Mouse (Mus musculus): ENCODE data around the gene Apoa1. TPM values are rescaled to one million over a fixed set of nuclear protein-coding genes. Genes with fewer than 3 reads are reported as not detected.

Apoa1 gene
- polyA plus RNA-seq (2012; rRNA removed), result 2.2 and 2.9 TPM in 2 replicates

DNA sequence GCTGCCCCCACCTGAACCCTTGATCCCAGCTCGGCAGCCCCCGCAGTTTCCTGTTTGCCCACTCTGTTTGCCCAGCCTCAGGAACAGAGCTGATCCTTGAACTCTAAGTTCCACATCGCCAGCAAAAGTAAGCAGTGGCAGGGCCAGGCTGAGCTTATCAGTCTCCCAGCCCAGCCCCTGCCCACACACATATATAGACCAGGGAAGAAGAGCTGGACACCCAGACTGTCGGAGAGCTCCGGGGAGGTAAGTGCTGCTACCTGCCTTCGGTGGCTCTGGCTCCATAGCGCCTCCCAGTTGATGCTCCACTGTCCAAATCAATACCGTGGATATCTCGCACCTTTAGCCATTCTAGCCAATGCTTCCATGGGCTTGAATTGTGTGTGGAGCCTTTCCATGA, at the start of gene Apoa1:
Gene Apoa1 (plus strand): TSS at position 90 of the 400 bp plus-strand sequence.

DNA sequence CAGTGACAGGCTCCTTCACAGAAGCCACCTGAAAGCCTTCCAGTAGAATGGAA, 7.0 kb downstream of the Apoa1 start, which contains the start of gene Apoc3:
Gene Apoc3 (minus strand): TSS at position 41 of the 53 bp plus-strand sequence.

DNA sequence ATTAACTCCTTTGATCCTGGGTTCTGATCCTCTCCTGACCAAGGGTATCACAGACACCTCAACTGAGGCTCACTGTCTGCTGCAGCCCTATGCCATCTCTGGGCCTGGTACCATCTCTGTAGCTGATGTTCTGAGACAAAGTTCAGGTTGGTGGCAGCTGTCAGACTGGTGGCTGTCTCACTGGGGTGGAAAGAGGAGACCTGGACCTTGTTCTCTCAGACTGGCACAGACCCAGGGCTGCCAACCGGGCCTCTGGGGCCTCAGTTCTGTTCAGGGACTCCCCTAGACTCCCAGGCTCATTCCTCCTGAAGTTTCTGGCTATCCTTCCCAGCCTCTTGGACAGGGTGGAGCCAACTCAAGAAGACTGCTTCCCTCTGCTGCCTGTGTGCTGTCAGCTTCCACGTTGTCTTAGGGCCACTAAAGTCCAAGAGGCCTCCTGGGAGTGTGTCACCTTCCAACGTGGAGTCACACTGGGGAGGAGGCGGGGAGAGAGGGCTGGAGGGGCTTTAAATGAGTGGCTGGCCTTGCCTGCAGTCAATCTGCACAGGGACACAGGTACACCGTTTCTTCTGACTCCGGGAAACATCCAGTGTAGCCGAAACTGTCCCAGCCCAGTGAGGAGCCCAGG, 12.3 kb downstream of the Apoa1 start, which contains the start of gene Apoa4:
Gene Apoa4 (plus strand): TSS at position 171 of the 628 bp plus-strand sequence.

DNA sequence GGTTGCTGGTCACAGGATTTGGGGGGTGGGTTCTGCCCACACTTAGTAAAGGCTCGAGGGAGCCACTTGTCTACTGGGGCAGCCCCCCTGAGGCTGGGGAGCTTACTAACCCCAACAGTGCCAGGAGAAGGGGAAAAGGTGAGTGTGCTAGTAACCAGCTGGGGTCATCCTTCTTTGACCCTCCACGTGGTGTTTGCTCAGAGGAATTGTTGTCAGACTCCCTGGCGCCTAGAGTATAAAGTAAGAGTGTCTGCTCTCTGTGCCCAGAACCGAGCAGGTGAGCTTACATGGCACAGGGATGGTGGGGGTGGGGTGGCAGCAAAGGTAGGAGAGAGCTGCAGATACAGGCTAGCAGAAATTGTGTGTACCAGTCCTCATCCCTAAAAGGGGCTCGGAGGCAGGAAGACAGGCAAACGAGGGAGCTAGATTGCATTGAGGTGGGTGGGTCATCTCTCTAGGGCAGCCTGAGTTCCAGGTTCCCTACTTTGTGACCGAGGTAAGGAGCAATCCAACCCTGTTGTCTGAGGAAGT, 40.0 kb downstream of the Apoa1 start, which contains the start of gene Apoa5:
Gene Apoa5 (plus strand): TSS at position 291 of the 531 bp plus-strand sequence.

DNA sequence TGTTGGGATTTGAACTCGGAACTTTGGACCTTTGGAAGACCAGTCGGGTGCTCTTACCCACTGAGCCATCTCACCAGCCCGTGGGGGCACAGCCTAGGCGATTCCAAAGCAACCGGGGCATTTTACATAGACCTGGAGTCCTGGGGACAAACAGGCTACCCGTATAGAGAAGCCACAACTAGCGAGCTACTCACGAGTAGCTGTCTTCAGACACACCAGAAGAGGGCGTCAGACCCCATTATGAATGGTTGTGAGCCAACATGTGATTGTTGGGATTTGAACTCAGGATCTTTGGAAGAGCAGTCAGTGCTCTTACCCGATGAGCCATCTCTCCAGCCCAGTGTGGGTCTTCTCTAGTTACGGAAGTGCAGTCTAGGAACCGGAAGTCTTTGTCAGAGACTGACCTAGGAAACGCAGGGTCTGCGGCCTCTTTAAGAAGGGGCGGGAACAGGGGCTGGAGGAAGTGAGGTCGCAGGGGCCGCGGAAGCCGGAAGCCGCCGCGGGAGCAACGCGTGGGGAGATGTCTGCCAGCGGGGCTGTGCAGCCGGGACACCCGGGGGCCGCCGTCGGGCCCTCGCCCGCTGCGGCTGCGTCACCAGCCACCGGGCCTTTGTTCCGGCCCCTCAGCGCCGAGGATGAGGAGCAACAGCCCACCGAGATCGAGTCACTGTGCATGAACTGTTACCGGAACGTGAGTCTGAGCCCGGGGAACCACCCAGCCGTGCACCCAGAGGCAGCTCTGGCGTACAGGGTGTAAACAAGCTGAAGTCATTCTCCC, 44.5 kb downstream of the Apoa1 start, which contains the start of gene Zpr1:
Gene Zpr1 (plus strand): TSS at position 388 of the 778 bp plus-strand sequence.

Other genes with a start within 250 kb of the Apoa1 start
- gene Pafah1b2, start 215.9 kb upstream of the Apoa1 start, polyA plus RNA-seq (2012; rRNA removed), result 133 TPM in 2 replicates
- 15.8 and 20.0 TPM in 2 replicates for gene Sik3, start 215.8 kb upstream of the Apoa1 start, polyA plus RNA-seq (2012; rRNA removed)
- gene Apoc3, start 7.1 kb downstream of the Apoa1 start, polyA plus RNA-seq (2012; rRNA removed), result not detected in 2 replicates
- gene Apoa4, start 12.1 kb downstream of the Apoa1 start, polyA plus RNA-seq (2012; rRNA removed), result 0.04 and 0.15 TPM in 2 replicates
- not detected in 2 replicates for gene Apoa5, start 40.1 kb downstream of the Apoa1 start, polyA plus RNA-seq (2012; rRNA removed)
- gene Zpr1, start 44.5 kb downstream of the Apoa1 start, polyA plus RNA-seq (2012; rRNA removed), result 43.5 and 44.9 TPM in 2 replicates
- 17.2 and 17.4 TPM in 2 replicates for gene Bud13, start 54.4 kb downstream of the Apoa1 start, polyA plus RNA-seq (2012; rRNA removed)
- not detected in 2 replicates for gene 4931429L15Rik, start 91.4 kb downstream of the Apoa1 start, polyA plus RNA-seq (2012; rRNA removed)

Measured in central nervous system, embryonic 14 days (tissue).